Mouse (Mus musculus) embryonic fibroblast, embryonic 13.5 days (primary cell): Measurements from ENCODE around the gene Fzd10.

ENCODE experiments used
- CTCF ChIP-seq: IDR thresholded peaks from 2 replicates; pipeline ENCODE4 v1.5.1; 2011; ENCODE audit warnings: mild to moderate bottlenecking, control low read depth, low read length, moderate library complexity, borderline replicate concordance; ENCODE audit not compliant: insufficient read depth
- POLR2A ChIP-seq: IDR thresholded peaks from 2 replicates; pipeline ENCODE4 v1.6.1; 2011; ENCODE audit warnings: low read depth, mild to moderate bottlenecking, control low read depth, low read length, moderate library complexity

DNA sequence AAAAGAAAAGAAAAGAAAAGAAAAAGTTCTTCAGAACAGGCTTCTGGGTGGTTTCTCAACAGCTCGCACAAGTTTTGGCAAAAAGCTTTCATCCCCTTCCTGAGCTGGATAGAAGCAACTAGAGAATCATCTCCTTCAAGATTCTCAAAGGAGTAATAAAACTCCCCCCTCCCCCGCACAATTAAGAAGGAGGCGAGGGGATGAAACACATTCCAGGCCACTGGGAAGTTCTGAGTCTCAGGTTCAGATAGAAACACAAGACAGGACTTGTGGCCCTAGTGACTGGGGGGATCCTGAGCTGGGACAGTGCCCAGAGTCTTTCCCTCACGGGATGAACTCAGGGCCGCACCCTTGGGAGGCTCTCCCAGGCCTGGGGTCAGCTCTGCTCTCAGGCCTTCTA is 30.6 kb upstream of the Fzd10 start:
- TF ChIP-seq POLR2A, result no peak
- TF ChIP-seq CTCF, result no peak
